Mouse (Mus musculus) CD4-positive, CD25-positive, alpha-beta regulatory T cell, adult 4 months (primary cell): ENCODE results near the gene Hcfc1r1. TPM values are rescaled to one million over a fixed set of nuclear protein-coding genes. Genes with fewer than 3 reads are reported as not detected.

Source experiments
- ATAC-seq: one replicate; pipeline ENCODE4 v1.8.0; 2017
- polyA plus RNA-seq, 2 experiments: library from polyadenylated mRNA; unstranded; fragments of 100-300 nt; shearing (Covaris generic); gene quantifications; one replicate each; pipeline ENCODE4 v1.2.1; 2017

Gene Hcfc1r1
- polyA plus RNA-seq, 2 experiments from 2014 or later = 71.5 to 72.4 TPM

DNA sequence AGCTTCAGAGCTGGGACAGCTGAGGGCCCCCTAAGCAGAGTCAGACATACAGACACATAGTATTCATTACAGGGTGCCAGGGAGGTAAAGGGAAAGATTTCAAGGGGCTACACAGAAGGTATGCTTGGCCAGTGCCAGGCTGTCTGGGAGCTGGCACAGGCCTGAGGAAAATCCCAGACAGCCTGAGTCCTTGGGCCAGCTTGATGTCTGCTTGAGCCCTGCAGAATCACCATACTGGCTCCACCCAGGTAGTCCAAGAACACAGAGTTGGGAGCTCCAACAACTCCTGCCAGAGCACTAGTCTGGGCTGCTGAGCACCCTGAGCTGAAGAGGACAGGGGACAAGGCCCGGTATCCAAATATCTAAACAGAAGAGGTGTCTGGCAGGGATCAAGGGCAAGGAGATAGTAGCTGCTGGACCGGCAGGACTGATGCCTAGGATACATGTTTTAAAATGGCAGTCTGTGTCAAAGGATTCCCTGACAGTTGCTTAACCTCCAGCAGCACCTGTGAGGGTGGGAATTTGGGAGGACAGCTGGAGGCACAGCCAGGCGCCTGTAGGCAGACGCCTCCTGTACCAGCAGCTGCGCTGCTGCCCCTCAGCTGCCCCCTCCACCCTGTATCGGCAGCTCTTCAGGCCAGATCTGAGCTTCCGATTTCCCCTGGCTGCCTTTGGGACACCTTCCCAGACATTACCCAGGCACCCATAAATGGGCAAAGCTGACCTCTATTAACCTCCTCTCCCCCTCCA lies 49.2 kb downstream of the Hcfc1r1 start, which contains the start of gene 1520401A03Rik:
Gene 1520401A03Rik (minus strand): TSS at position 408 of the 750 bp plus-strand sequence.
- no peak for ATAC-seq

Other genes with a start within 250 kb of the Hcfc1r1 start
- gene Vmn2r117, start 193.9 kb upstream of the Hcfc1r1 start, polyA plus RNA-seq = not detected
- gene Zfp213, start 109.4 kb upstream of the Hcfc1r1 start, polyA plus RNA-seq = 1 to 10 TPM; 3.4 to 4.3 TPM
- gene Zfp13, start 74.1 kb upstream of the Hcfc1r1 start, polyA plus RNA-seq = under 1 TPM in 1 of 2 experiments, not detected in 1; 0.38 TPM
- gene Zscan10, start 72.7 kb upstream of the Hcfc1r1 start, polyA plus RNA-seq = 1 to 10 TPM; 2.2 to 2.9 TPM
- gene Mmp25, start 28.3 kb upstream of the Hcfc1r1 start, polyA plus RNA-seq = 1 to 10 TPM in 1 of 2 experiments, under 1 TPM in 1; 0.42 to 1.6 TPM
- under 1 TPM; 0.22 to 0.66 TPM for gene Bicdl2, start 13.1 kb upstream of the Hcfc1r1 start, polyA plus RNA-seq
- gene Thoc6, start 286 bp downstream of the Hcfc1r1 start, polyA plus RNA-seq = 10 to 100 TPM; 26.1 to 43.6 TPM
- 1 to 10 TPM; 5.3 to 6.2 TPM for gene Tnfrsf12a, start 3.9 kb downstream of the Hcfc1r1 start, polyA plus RNA-seq
- not detected for gene Cldn6, start 5.7 kb downstream of the Hcfc1r1 start, polyA plus RNA-seq
- gene Cldn9, start 10.4 kb downstream of the Hcfc1r1 start, polyA plus RNA-seq = not detected
- under 1 TPM; 0.20 to 0.30 TPM for gene 1520401A03Rik, start 49.2 kb downstream of the Hcfc1r1 start, polyA plus RNA-seq
- 10 to 100 TPM; 10.5 to 13.7 TPM for gene Pkmyt1, start 52.7 kb downstream of the Hcfc1r1 start, polyA plus RNA-seq
- 1 to 10 TPM; 2.0 to 2.5 TPM for gene Paqr4, start 67.3 kb downstream of the Hcfc1r1 start, polyA plus RNA-seq
- gene Kremen2, start 72.2 kb downstream of the Hcfc1r1 start, polyA plus RNA-seq = 1 to 10 TPM; 1.8 to 2.4 TPM
- gene Flywch1, start 98.0 kb downstream of the Hcfc1r1 start, polyA plus RNA-seq = 10 to 100 TPM; 15.1 to 21.4 TPM
- gene Flywch2, start 112.5 kb downstream of the Hcfc1r1 start, polyA plus RNA-seq = 1 to 10 TPM; 3.4 to 3.5 TPM
- 100 to 1,000 TPM; 289 to 316 TPM for gene Srrm2, start 116.9 kb downstream of the Hcfc1r1 start, polyA plus RNA-seq
- gene Elob, start 155.5 kb downstream of the Hcfc1r1 start, polyA plus RNA-seq = 100 to 1,000 TPM; 600 to 664 TPM
- gene Prss33, start 162.5 kb downstream of the Hcfc1r1 start, polyA plus RNA-seq = not detected
- not detected for gene Prss32, start 170.3 kb downstream of the Hcfc1r1 start, polyA plus RNA-seq
- 1 to 10 TPM; 5.6 to 5.7 TPM for gene Prss41, start 170.6 kb downstream of the Hcfc1r1 start, polyA plus RNA-seq
- not detected for gene Prss21, start 194.5 kb downstream of the Hcfc1r1 start, polyA plus RNA-seq
- gene Dcpp1, start 207.3 kb downstream of the Hcfc1r1 start, polyA plus RNA-seq = not detected
- not detected for gene Dcpp2, start 207.3 kb downstream of the Hcfc1r1 start, polyA plus RNA-seq
- gene Dcpp3, start 243.9 kb downstream of the Hcfc1r1 start, polyA plus RNA-seq = not detected